ENCODE assay signal across 9 mouse cellular contexts in genomic region chr4:136678480-136678879, GRCm38 (mm10). TPM values are rescaled to one million over a fixed set of nuclear protein-coding genes. Genes with fewer than 3 reads are reported as not detected.
DNase-seq lines count a peak whose midpoint lies in the region; ATAC-seq and TF ChIP-seq lines count a peak whose summit lies in the region.
"Had no signal": no experiment of that assay in that cellular context is flagged by ENCODE, and none has a peak within 500 bp of the region (broad histone marks: within the 10 kb centered on the region; RNA-seq: fewer than 3 reads in every experiment).

No protein-coding gene starts in this region.

- peaks cover 11% of the 10 kb centered on the region; the same call in 1 of the 2 replicates for H3K36me3 ChIP-seq in hindbrain, postnatal 0 days (ENCODE audit: insufficient read depth, low read length)
- peaks cover 19% of the 10 kb centered on the region for H3K36me3 ChIP-seq in midbrain, postnatal 0 days (ENCODE audit: insufficient read depth, low read length)

- H3K9me3 ChIP-seq in hindbrain, postnatal 0 days (ENCODE audit: low read length) = no peaks in the 10 kb centered on the region
- H3K9me3 ChIP-seq in midbrain, postnatal 0 days (ENCODE audit: low read length) = no peaks in the 10 kb centered on the region

- WGBS in hindbrain, postnatal 0 days = 4% methylated on average over 3 of the region's 3 CpGs
- 2% methylated on average over 3 of the region's 3 CpGs for WGBS in midbrain, postnatal 0 days

- ATAC-seq in CD4-positive, CD25-positive, alpha-beta regulatory T cell, adult 4 months = no peak
- peak; percentile 73 for ATAC-seq in hindbrain, postnatal 0 days
- peak; percentile 54; the same call in 1 of the 2 replicates for ATAC-seq in midbrain, postnatal 0 days (ENCODE audit: low FRiP score)

- intact Hi-C loops in left cerebral cortex, postnatal 14 days (cut with DNase I) = loop anchor here (1.0 to 10.0 kb wide), 3 partner anchors 163 to 396 kb away; no protein-coding TSS in a partner anchor

- H3K4me3 ChIP-seq in hindbrain, postnatal 0 days (ENCODE audit: low read length) = no peak overlapping the region
- no peak overlapping the region for H3K4me3 ChIP-seq in midbrain, postnatal 0 days (ENCODE audit: low read depth, low read length)

- H3K4me1 ChIP-seq in hindbrain, postnatal 0 days (ENCODE audit: insufficient read depth, low read length) = no peaks in the 10 kb centered on the region
- H3K4me1 ChIP-seq in midbrain, postnatal 0 days (ENCODE audit: insufficient read depth, low read length) = no peaks in the 10 kb centered on the region

- H3K4me2 ChIP-seq in hindbrain, postnatal 0 days (ENCODE audit: low read depth, low read length) = no peak overlapping the region
- H3K4me2 ChIP-seq in midbrain, postnatal 0 days (ENCODE audit: low read depth, low read length, poor library complexity, severe bottlenecking) = no peak overlapping the region

- 0 out of 2 replicates have a peak overlapping the region, but pooled peaks have one; percentile 1 for H3K27ac ChIP-seq in hindbrain, postnatal 0 days
- peak overlapping the region; percentile 32; the same call in 1 of the 2 replicates for H3K27ac ChIP-seq in midbrain, postnatal 0 days (ENCODE audit: low read depth, low read length)

- no peak overlapping the region for H3K9ac ChIP-seq in hindbrain, postnatal 0 days (replicated peaks; ENCODE audit: low read length)
- H3K9ac ChIP-seq in midbrain, postnatal 0 days (replicated peaks; ENCODE audit: low read length, poor library complexity, severe bottlenecking) = no peak overlapping the region

- peak; percentile 100 for TF ChIP-seq CTCF in hindbrain, postnatal 0 days (IDR thresholded peaks at IDR 0.05; ENCODE audit: low read depth)
- TF ChIP-seq CTCF in midbrain, postnatal 0 days (IDR thresholded peaks at IDR 0.05) = peak; percentile 100

- H3K27me3 ChIP-seq in hindbrain, postnatal 0 days (ENCODE audit: insufficient read depth, low read length) = no peaks in the 10 kb centered on the region
- no peaks in the 10 kb centered on the region for H3K27me3 ChIP-seq in midbrain, postnatal 0 days (ENCODE audit: insufficient read depth, low read length)

- peak; percentile 84 for DNase-seq in CD4-positive, CD25-positive, alpha-beta regulatory T cell, adult 2 months (ENCODE audit: low read depth, low spot score)
- DNase-seq in cerebellum, postnatal 10 days = peak; percentile 96 to 98
- DNase-seq in frontal cortex, postnatal 10 days (ENCODE audit: low spot score in 2 of 2) = peak; percentile 68 to 85
- peak; percentile 96 for DNase-seq in hindbrain, postnatal 0 days (ENCODE audit: low spot score)
- DNase-seq in left cerebral cortex, postnatal 14 days (ENCODE audit: low spot score in 2 of 2) = peak; percentile 94
- peak; percentile 95 for DNase-seq in midbrain, postnatal 0 days (ENCODE audit: low spot score)
- DNase-seq in spleen, postnatal 10 days (ENCODE audit: low spot score in 2 of 2) = peak; percentile 76 to 82

RNA-seq across cellular contexts. Expression of gene Lactbl1, which starts 56.1 kb away (rescaled TPM):
- polyA plus RNA-seq in CD4-positive, CD25-positive, alpha-beta regulatory T cell, adult 4 months (2017; shearing (Covaris generic)) = under 1 TPM in 1 of 2 experiments, not detected in 1; 0.17 TPM
- total RNA-seq in hindbrain, postnatal 0 days (2014; rRNA removed) = 0.42 TPM in 1 of 2 replicates, not detected in the other
- 0.06 TPM in 2 replicates for polyA plus RNA-seq in hindbrain, postnatal 0 days (2015; fragmentation: Nextera tagmentation; extraction: Ambion mirVana)
- under 1 TPM; 0.22 to 0.25 TPM for total RNA-seq in left cerebral cortex, postnatal 14 days (2021)
- 0.93 TPM in 1 of 2 replicates, not detected in the other for total RNA-seq in midbrain, postnatal 0 days (2014; rRNA removed)
- polyA plus RNA-seq in midbrain, postnatal 0 days (2015; fragmentation: Nextera tagmentation; extraction: Ambion mirVana) = 0.09 TPM in 1 of 2 replicates, not detected in the other
- polyA plus RNA-seq: stomach, embryonic 16.5 days had no signal
